Mouse (Mus musculus) lung, postnatal 14 days (tissue): ENCODE results near the gene Tmem246.
A peak's percentile ranks its signal among the peaks of the same experiment; 100 is the strongest.

Source experiments
- DNase-seq: peaks from one replicate; pipeline ENCODE4 v3.0.0; 2021

The Tmem246 gene

DNA sequence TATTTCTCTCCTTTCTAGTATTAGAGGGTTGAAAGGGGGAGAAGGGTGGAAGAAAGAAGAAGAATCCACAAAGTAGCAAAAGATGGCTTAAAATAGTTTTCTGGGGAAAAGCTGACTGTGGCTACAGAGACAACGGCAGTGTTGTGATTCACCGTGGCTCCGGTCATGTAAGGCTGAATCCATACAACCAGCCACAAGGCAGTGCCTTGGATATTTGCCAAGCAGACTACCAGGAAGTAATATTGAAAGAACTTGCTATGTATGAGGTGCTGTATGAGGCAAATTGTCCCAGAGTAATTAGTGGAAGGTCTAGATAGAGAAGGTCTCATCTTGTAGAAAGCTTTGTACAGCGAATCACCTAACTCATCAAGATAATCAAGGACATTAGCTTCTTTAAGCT lies 25.5 kb downstream of the Tmem246 start:
- DNase-seq: no peak

DNA sequence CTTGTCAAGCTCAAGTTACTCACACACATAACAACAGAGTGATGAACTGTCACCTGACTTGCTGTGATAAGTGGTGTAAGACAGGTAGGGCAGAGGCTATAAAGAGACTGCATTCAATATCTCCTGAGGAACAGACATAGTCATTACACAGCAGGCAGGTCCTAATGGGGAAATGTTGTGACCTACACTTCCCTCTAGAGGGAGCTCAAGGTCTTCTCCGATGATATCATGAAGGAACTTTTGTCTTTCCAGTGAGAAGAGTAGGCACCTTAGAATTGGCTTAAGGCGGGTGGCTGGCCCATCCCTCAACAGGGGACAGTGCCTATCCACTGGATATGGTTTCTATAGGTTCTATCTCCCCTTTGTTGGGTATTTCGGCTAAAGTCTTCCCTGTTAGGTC lies 30.1 kb downstream of the Tmem246 start:
- DNase-seq: peak; percentile 66

DNA sequence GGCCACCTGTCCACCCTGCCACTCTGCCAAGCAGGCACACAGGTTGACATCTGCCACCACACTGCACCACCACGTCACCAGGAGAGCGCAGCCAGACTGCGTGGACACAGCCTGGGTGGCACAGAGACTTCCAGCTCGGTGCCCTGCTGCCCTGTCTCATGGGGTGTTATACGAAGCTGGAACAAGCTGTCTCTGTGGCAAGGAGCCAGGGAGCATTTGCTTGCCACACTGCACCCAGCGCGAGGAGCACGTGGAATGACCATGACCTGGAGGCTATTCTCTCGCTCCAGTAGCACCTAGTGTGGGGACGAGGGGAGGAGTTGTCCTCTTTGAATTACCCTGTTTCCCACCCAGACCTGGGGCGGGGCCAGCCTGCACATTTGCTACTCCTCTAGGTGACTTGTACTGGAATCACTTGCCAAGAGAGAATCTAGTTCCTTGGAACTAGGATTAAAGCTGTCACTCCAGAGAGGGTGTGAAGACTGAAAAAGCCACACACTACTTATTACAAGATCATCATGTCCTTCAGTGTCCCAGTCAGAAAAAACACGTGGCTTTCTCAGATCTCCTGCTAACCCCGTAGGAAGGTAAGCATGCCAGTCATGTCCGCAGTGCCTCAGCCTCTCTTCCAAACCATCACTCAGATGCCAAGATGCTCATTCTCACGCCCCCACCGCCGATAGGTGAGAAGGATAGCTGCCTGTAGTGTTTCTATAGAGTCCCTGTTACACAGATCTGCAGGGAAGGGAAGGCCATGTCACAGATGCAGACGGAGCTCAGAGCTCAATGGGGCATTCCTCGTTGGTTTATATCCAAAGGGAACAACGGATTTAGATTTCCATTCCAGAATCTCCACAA lies 37.5 kb downstream of the Tmem246 start:
- DNase-seq: peak; percentile 11

DNA sequence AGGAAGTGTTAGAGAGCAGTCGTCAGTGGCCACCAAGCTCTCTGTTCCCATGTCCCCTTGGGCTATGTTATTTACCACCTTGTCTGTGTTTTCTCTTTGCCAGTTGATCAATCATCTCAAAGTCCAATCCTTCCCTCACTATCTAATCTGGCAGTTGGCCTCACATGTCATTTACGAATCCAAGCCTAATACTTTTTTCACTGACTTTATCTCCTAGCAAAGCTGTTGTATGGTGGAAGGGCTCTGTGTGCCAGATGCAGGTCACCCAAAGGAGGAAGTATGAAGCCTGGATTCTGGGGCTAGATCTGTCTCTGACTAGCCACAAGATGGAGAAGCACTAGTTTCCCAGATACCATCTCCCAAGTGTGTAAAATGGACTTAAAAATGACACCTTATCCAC lies 39.5 kb downstream of the Tmem246 start:
- no peak for DNase-seq

DNA sequence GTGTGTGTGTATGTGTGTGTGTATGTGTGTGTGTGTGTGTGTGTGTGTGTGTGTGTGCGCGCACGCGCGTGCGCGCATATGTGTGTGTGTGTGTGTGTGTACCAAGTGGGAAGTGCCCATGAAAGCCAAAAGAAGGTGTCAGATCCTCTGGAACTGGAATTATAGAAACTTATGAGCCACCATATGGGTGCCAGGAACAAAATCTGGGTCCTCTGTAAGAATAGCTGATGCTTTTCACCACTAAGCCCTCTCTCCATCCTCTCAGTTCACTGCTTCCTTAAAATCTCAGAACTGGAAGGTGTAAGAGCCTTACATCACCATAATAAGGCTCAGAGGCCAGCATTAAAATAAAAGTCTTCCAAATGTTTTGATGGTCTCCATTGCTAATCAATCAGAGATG lies 40.3 kb downstream of the Tmem246 start:
- DNase-seq: no peak

DNA sequence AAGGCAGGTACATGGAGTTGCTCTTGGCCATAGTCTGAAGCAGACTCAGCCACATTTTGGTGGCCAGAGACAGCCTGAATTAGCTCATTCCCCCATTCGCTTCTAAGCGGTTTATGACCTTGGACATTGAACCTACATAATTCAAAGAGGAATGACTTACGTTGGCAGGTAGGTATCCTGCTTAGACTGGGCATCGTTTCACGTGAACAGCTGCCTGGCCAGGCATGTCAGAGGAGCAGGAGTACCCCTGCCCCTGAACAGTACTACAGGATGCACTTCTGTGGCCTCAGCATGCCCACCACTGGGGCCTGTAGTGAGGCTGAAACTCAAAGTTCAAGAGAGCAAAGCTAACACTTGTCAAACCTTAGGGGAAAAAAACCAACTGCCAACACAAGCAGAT lies 44.3 kb downstream of the Tmem246 start:
- no peak for DNase-seq

DNA sequence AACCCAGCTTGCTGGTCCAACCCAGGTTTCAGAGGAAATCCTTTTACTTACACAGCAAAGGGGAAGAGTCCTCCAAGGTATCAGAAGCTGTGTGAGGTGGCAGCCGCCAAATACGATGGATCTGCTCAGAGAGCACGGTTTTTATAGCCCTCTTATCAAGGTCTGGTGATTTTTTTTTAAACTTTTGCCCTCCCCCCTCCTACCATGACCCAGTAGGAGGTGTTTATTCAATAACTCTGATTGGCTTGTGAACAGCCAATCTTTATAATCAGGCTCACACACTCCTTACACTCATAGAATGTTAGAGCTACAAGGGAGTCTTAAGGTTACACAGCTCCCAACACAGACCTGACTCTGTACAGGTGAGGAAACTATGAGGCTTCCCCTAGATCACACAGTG lies 48.3 kb downstream of the Tmem246 start, which contains the start of gene Aldob:
Gene Aldob (minus strand): TSS at position 164 of the 400 bp plus-strand sequence.
- no peak for DNase-seq

DNA sequence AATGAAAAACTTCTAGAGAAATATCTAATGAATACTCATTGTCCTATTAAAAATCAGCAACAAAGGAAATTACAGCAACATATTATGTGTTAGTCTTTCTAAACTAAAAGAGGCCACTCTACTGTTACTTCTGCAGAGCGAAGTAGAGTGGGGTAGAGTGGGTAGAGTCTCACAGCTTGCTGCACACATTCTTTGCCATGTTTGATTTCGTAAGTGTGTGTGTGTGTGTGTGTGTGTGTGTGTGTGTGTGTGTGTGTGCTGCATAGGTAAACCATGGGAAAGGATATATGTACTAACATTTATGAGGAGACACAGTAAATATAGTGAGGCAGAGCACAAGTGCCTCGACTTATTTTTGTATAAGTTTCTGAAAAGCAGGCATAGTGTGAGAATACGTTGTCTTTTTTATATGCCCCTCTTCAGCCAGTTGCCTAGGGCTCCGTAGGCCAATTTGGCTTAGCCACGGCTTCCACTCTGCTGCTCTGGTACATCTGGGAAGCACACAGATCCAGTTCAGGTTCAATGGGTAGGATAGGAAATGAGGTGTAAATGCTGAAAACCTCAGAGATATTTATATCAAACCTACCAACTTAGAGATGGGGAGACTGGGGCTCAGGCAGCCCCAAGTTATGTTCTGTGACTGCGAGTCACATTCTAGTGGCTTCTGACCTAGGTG lies 50.0 kb downstream of the Tmem246 start:
- DNase-seq: no peak

DNA sequence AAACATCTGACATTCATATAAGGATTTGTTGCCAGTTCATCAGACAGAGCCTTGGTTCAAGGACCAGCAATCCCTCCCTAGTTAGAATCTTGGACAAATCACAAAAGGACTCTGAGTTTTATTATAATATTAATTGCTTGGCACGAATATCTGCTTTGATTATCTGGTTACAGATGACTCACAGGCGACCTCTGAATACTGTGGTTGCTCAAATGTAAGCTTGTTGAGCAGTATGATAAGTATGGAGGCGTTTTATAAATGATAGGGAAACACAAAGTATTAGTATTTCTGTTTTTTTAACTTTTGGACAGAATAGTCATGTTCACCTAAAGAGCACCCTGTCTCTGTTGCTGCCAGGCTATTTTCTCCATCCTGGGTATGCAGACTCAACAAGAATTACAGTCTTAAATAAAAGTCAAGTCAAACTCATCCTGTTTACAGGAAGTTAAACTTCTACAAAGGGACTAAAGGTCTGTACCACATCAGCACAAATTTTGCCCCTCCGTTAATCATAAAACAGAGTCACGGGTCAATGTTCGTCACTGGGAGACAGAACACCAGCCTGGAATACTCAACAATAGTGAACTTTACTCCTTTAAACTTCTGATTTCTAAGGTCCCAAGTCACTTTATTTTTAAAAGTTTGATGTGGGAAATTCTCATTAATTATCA lies 50.7 kb downstream of the Tmem246 start:
- no peak for DNase-seq

DNA sequence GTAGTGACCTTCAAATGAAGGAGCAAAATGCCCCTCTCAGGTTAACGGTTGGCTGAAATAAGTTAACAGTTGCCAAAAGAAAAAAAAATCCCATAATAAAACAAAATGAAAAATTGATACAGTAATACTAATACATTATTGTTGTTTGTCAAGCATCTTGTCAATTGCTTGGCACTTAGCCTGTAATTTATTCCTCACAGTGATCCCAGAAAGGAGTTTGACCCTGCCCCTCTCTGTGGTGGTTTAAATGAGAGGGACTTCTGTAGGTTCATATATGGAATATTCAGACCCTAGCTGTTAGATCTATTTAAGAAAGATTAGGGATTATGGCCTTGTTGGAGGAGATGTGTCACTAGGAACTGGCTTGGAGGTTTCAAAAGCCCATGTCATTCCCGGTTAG lies 51.6 kb downstream of the Tmem246 start:
- no peak for DNase-seq

DNA sequence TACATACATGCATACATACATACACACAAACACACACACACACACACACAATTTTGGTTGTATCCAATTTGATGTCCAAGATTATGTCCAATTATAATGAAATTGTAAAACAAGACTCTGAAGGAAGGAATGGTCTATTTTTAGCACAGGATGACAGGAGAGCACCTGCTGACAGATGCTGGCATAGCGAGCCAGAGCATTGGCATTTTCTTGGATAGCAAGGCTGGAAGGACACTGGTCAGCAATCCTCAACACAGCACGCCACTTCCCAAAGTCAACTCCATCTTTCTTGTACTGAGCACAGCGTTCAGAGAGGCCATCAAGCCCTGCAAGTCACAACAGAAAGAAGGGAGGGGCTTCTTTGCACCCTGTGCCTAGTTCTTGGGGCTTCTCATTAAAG lies 56.7 kb downstream of the Tmem246 start:
- no peak for DNase-seq

DNA sequence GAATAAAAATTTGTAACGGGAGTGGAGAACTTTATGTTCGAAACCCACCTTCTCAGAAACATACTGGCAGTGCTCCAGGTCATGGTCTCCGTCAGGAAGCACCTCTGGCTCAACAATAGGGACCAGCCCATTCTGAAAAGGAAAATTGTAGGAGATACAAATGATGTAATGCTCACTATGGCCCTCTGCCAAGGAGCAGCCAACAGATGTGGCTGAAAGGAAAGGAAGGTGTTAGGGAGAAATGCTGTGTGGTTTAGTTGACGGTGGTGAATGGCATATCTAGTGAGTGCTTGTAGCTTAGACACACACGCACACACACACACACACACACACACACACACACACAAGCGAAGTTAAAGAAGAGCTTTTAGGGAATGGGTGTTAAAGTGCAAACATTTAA lies 58.0 kb downstream of the Tmem246 start:
- DNase-seq: peak; percentile 10

DNA sequence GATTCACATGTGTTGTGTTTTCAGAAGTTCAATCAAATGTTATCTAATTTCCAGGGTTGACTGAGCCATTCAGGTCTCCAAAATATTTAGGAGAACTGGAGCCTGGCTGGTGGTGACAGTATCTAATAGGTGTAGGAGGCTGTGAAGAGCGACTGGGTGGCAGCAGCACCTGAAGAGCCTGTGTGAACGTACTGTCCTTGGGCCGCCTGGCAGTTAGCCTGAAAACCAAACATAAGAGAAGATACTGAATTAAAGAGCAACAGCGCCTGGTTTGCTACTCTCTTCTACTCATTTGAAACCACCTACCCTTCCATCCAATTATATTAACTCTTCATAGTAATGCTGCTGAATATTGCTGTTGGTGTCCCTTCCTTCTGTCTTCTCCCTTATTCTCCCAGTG lies 61.0 kb downstream of the Tmem246 start:
- no peak for DNase-seq

DNA sequence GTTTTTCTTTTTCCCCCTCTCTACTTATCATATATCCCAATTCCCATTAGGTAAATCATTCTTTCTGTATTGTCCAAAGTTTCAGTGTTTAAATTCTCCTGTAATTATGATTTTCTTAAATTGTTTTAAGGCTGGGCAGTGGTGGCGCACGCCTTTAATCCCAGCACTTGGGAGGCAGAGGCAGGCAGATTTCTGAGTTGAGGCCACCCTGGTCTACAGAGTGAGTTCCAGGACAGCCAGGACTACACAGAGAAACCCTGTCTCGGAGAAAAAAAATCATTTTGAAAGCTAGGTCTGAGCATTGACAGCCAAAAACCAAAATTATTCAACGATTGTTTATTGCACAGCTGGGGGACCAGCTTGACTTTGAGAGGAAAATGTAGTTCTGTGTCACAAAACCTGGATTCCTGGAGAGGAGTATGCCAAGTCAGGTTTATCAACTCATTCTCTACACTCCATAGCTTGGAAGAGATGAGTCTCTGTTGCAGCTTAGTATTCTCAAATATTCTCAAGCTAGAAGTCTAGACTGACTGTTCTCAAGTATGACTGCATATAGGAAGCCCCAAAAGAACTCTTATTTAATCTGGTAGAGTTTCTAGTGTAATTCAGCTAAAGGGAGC lies 61.9 kb downstream of the Tmem246 start:
- DNase-seq: no peak

DNA sequence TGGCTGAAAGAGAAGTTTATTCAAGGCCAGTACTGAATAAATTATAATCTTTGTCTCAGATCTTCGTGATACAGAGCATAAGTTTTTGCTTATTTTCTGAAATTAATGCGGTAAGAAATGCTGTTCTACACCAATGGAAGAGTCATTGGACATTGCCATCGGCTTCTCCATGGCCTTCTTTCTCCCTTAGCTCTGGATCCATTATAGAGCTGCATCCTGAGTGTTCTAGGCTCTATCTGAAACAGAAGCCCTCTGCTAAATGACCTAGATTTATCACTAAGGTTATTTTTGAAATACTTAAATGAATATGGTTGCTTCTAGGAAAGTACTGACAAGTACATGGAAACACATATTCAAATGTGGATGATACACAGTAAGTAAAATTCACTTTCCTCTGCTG lies 62.6 kb downstream of the Tmem246 start:
- no peak for DNase-seq
